Comparison of ENCODE assay signal across 22 mouse cellular contexts in genomic region chr11:43343574-43343973, GRCm38 (mm10).
DNase-seq lines count a peak whose midpoint lies in the region; ATAC-seq and TF ChIP-seq lines count a peak whose summit lies in the region.
"Had no signal": no experiment of that assay in that cellular context is flagged by ENCODE, and none has a peak within 500 bp of the region (broad histone marks: within the 10 kb centered on the region; RNA-seq: fewer than 3 reads in every experiment).

No protein-coding gene starts in this region.

- H3K4me3 ChIP-seq in midbrain, embryonic 10.5 days: no peak overlapping the region
- no peak overlapping the region for H3K4me3 ChIP-seq in midbrain, embryonic 15.5 days
- no peak overlapping the region for H3K4me3 ChIP-seq in CH12.LX (replicated peaks in 1 of 3; ENCODE audit: low read depth in 2 of 3, low read length in 2 of 3, poor library complexity in 1 of 3)
- H3K4me3 ChIP-seq in brown adipose tissue, adult 24 weeks (ENCODE audit: insufficient read depth, low read depth, low read length): no peak overlapping the region

- H3K36me3 ChIP-seq in midbrain, embryonic 10.5 days: no peaks in the 10 kb centered on the region
- H3K36me3 ChIP-seq in midbrain, embryonic 15.5 days (replicated peaks): no peaks in the 10 kb centered on the region
- H3K36me3 ChIP-seq in CH12.LX (replicated peaks in 1 of 2; ENCODE audit: control insufficient read depth in 1 of 2, insufficient read depth in 1 of 2, low read length in 1 of 2): no peaks in the 10 kb centered on the region
- H3K36me3 ChIP-seq: G1E had no signal

- no peak overlapping the region for H3K9ac ChIP-seq in midbrain, embryonic 15.5 days
- H3K9ac ChIP-seq in CH12.LX (ENCODE audit: insufficient read depth, low read depth): no peak overlapping the region

- DNase-seq in midbrain, embryonic 10.5 days (ENCODE audit: low spot score): no peak
- peak; percentile 81 for DNase-seq in CH12.LX (ENCODE audit: extremely low read depth)
- no peak for DNase-seq in adrenal gland, postnatal 25 days
- DNase-seq: adrenal gland, adult 2 months; adrenal gland, adult 8-10 months; adrenal gland, postnatal 10 days; adrenal gland, postnatal 14 days; adrenal gland, postnatal 36 days; B cell, adult 2 months; cerebellum, adult 11 months; cerebellum, adult 11-12 months; cerebellum, adult 18-20 months; cerebellum, adult 2 months; cerebellum, adult 8-10 months; cerebellum, adult 9-10 months had no signal

- H3K4me2 ChIP-seq in midbrain, embryonic 15.5 days: no peak overlapping the region
- peak overlapping the region; percentile 73 for H3K4me2 ChIP-seq in CH12.LX (ENCODE audit: insufficient read depth, low read depth, poor library complexity, severe bottlenecking)

- H3K27me3 ChIP-seq in midbrain, embryonic 10.5 days (ENCODE audit: low read depth, poor library complexity, severe bottlenecking): no peaks in the 10 kb centered on the region
- no peaks in the 10 kb centered on the region for H3K27me3 ChIP-seq in midbrain, embryonic 15.5 days (replicated peaks)
- no peaks in the 10 kb centered on the region for H3K27me3 ChIP-seq in CH12.LX (replicated peaks)

- in situ Hi-C loops in CH12.LX (cut with MboI; ENCODE audit: low pct_ligation_motif_present, low pct_unique_long_range_greater_than_20kb, low sequenced_read_pairs): loop anchor here (10.0 kb wide), 2 partner anchors 49 to 129 kb away; no protein-coding TSS in a partner anchor

- TF ChIP-seq EP300 in CH12.LX (IDR thresholded peaks at IDR 0.05; ENCODE audit: low read length): peak; percentile 41

- no peaks in the 10 kb centered on the region for H3K9me3 ChIP-seq in midbrain, embryonic 10.5 days (replicated peaks)
- H3K9me3 ChIP-seq in midbrain, embryonic 15.5 days: no peaks in the 10 kb centered on the region
- H3K9me3 ChIP-seq in CH12.LX (replicated peaks; ENCODE audit: low read length): no peaks in the 10 kb centered on the region
- H3K9me3 ChIP-seq: G1E had no signal

- no peaks in the 10 kb centered on the region for H3K79me2 ChIP-seq in CH12.LX (replicated peaks; ENCODE audit: control insufficient read depth, extremely low read depth, insufficient read depth, poor library complexity, severe bottlenecking)

- peaks cover 17% of the 10 kb centered on the region for H3K4me1 ChIP-seq in midbrain, embryonic 10.5 days
- peaks cover 17% of the 10 kb centered on the region for H3K4me1 ChIP-seq in midbrain, embryonic 15.5 days
- peaks cover 9 to 35% of the 10 kb centered on the region in 2 experiments; a peak in 3 of 4 replicates for H3K4me1 ChIP-seq in CH12.LX (ENCODE audit: control insufficient read depth in 1 of 2, insufficient read depth in 2 of 2)
- peaks cover 5% of the 10 kb centered on the region; the same call in 1 of the 2 replicates for H3K4me1 ChIP-seq in brown adipose tissue, adult 24 weeks (ENCODE audit: control insufficient read depth, insufficient read depth, insufficient read length, low read length)

- TF ChIP-seq CTCF in CH12.LX (conservative IDR thresholded peaks at IDR 0.05 in 1 of 2, IDR thresholded peaks at IDR 0.05 in 1 of 2; ENCODE audit: low read depth in 2 of 2, low read length in 2 of 2): no peak

- no peak for ATAC-seq in midbrain, embryonic 15.5 days (replicated peaks)
- ATAC-seq in megakaryocyte progenitor cell, adult 5-6 weeks (replicated peaks; ENCODE audit: poor library complexity): no peak
- ATAC-seq: activated CD4-positive, CD25-positive, alpha-beta regulatory T cell, adult 4 months; CD4-positive, CD25-positive, alpha-beta regulatory T cell, adult 4 months; Patski had no signal

- no peak; the same call in 1 of the 2 replicates for TF ChIP-seq RAD21 in CH12.LX (IDR thresholded peaks at IDR 0.05; ENCODE audit: low read depth, low read length)

- TF ChIP-seq POLR2A in CH12.LX (IDR thresholded peaks at IDR 0.05; ENCODE audit: low read depth, low read length): no peak

- dilution Hi-C loops in CH12.LX (cut with MboI; ENCODE audit: extremely low pct_ligation_motif_present, extremely low pct_unique_long_range_greater_than_20kb, low sequenced_read_pairs): no loop called here

- peak overlapping the region; percentile 78; the same call in 1 of the 2 replicates for H3K27ac ChIP-seq in midbrain, embryonic 10.5 days (replicated peaks)
- no peak overlapping the region for H3K27ac ChIP-seq in midbrain, embryonic 15.5 days
- H3K27ac ChIP-seq in CH12.LX (ENCODE audit: insufficient read depth, low read depth): no peak overlapping the region
- 0 out of 2 replicates have a peak overlapping the region, but pooled peaks have one; percentile 38 for H3K27ac ChIP-seq in brown adipose tissue, adult 24 weeks (replicated peaks; ENCODE audit: low read depth, low read length)

- 87% methylated on average over 5 of the region's 5 CpGs for WGBS in midbrain, embryonic 10.5 days
- 91% methylated on average over 5 of the region's 5 CpGs for WGBS in midbrain, embryonic 15.5 days

TF ChIP-seq in CH12.LX, 34 proteins besides CTCF, POLR2A, EP300 and RAD21:
- TF ChIP-seq ELF1 (IDR thresholded peaks at IDR 0.05; ENCODE audit: low read depth, low read length): no peak
- TF ChIP-seq NELFE (IDR thresholded peaks at IDR 0.05; ENCODE audit: low read depth, low read length): no peak
- no peak for TF ChIP-seq MAFK (IDR thresholded peaks at IDR 0.05; ENCODE audit: insufficient replicate concordance, low read length)
- TF ChIP-seq JUN (IDR thresholded peaks at IDR 0.05; ENCODE audit: insufficient read depth, low read depth, low read length): peak; percentile 40; the same call in 1 of the 2 replicates
- no peak for TF ChIP-seq CHD2 (IDR thresholded peaks at IDR 0.05; ENCODE audit: low read length)
- TF ChIP-seq TCF12 (IDR thresholded peaks at IDR 0.05; ENCODE audit: low read depth, low read length): peak; percentile 38; the same call in 1 of the 2 replicates
- TF ChIP-seq E2F4 (IDR thresholded peaks at IDR 0.05; ENCODE audit: insufficient replicate concordance, low read depth, low read length): no peak
- 0 out of 2 replicates have a peak, but pooled peaks have one; percentile 26 for TF ChIP-seq UBTF (IDR thresholded peaks at IDR 0.05; ENCODE audit: low read depth, low read length)
- 0 out of 2 replicates have a peak, but pooled peaks have one; percentile 39 for TF ChIP-seq MAX (IDR thresholded peaks at IDR 0.05; ENCODE audit: low read length)
- TF ChIP-seq MAZ (IDR thresholded peaks at IDR 0.05; ENCODE audit: low read depth, low read length): no peak
- no peak for TF ChIP-seq USF2 (conservative IDR thresholded peaks at IDR 0.05; ENCODE audit: low read depth, low read length)
- peak; percentile 97 for TF ChIP-seq ETS1 (conservative IDR thresholded peaks at IDR 0.05; ENCODE audit: low read depth, low read length)
- no peak for TF ChIP-seq RCOR1 (conservative IDR thresholded peaks at IDR 0.05; ENCODE audit: low read depth, low read length)
- TF ChIP-seq IRF4 (IDR thresholded peaks at IDR 0.05; ENCODE audit: low read depth, low read length): no peak
- peak; percentile 87 for TF ChIP-seq BHLHE40 (IDR thresholded peaks at IDR 0.05; ENCODE audit: low read depth, low read length)
- TF ChIP-seq MXI1 (IDR thresholded peaks at IDR 0.05; ENCODE audit: low read depth, low read length): no peak
- TF ChIP-seq HCFC1 (IDR thresholded peaks at IDR 0.05; ENCODE audit: low read depth, low read length): no peak
- no peak for TF ChIP-seq MYC (IDR thresholded peaks at IDR 0.05; ENCODE audit: low read depth, low read length)
- TF ChIP-seq SIN3A (IDR thresholded peaks at IDR 0.05; ENCODE audit: low read length): 0 out of 2 replicates have a peak, but pooled peaks have one; percentile 48
- TF ChIP-seq USF1 (IDR thresholded peaks at IDR 0.05; ENCODE audit: low read depth, low read length): no peak
- no peak for TF ChIP-seq PAX5 (IDR thresholded peaks at IDR 0.05; ENCODE audit: low read length)
- peak; percentile 27; the same call in 1 of the 2 replicates for TF ChIP-seq MEF2A (IDR thresholded peaks at IDR 0.05; ENCODE audit: borderline replicate concordance, low read depth, low read length)

Comparison
In these comparisons a context has a peak if more than half of its experiments do, and no peak if none do; other contexts are left out.
1. H3K27ac ChIP-seq: peak in midbrain, embryonic 10.5 days (single experiment) and brown adipose tissue, adult 24 weeks (single experiment); none in midbrain, embryonic 15.5 days (single experiment) and CH12.LX (single experiment).